Mouse (Mus musculus) liver, embryonic 14.5 days (tissue): Measurements from ENCODE around the gene Cstb. TPM values are rescaled to one million over a fixed set of nuclear protein-coding genes. Genes with fewer than 3 reads are reported as not detected.

Source experiments
- ATAC-seq: fragments of 200-750 bp; cut with Nextera tagmentation; 2 replicates; pipeline ENCODE4 v1.8.0; 2017; ENCODE audit warnings: moderate number of reproducible peaks, mild to moderate bottlenecking, moderate library complexity; ENCODE audit not compliant: insufficient read depth
- DNase-seq, 3 experiments: peaks; one replicate each; pipeline ENCODE4 v3.0.0-alpha.2; 2012 to 2013; ENCODE audit warnings: low read depth in 3 of 3, low spot score in 3 of 3
- H3K27ac ChIP-seq: fragments of 300-500 bp; sonication (generic); 2 replicates; pipeline ENCODE4 v1.5.1; 2014; ENCODE audit warnings: moderate library complexity, mild to moderate bottlenecking, control low read depth, inconsistent platforms
- H3K27me3 ChIP-seq: fragments of 300-500 bp; sonication (generic); 2 replicates; pipeline ENCODE4 v1.6.1; 2014; ENCODE audit warnings: mild to moderate bottlenecking, low read length, moderate library complexity; ENCODE audit not compliant: control insufficient read depth, insufficient read depth
- H3K36me3 ChIP-seq: fragments of 300-500 bp; sonication (generic); replicated peaks from 2 replicates; pipeline ENCODE4 v1.6.1; 2014; ENCODE audit warnings: low read depth; ENCODE audit not compliant: control insufficient read depth, insufficient read depth
- H3K4me1 ChIP-seq, 2 experiments: fragments of 200-500 bp in 1 of 2; fragments of 300-500 bp in 1 of 2; sonication (generic) in 1 of 2; replicated peaks; 2 replicates each; pipeline ENCODE4 v1.6.1; 2012 to 2014; ENCODE audit warnings: antibody characterized with exemption in 1 of 2, inconsistent platforms in 1 of 2, low read length in 1 of 2; ENCODE audit not compliant: control insufficient read depth in 2 of 2, insufficient read depth in 2 of 2
- H3K4me2 ChIP-seq: fragments of 300-500 bp; sonication (generic); 2 replicates; pipeline ENCODE4 v1.6.1; 2014; ENCODE audit warnings: low read depth, mild to moderate bottlenecking, control low read depth, moderate library complexity
- H3K4me3 ChIP-seq, 2 experiments: fragments of 200-500 bp in 1 of 2; fragments of 300-500 bp in 1 of 2; sonication (generic) in 1 of 2; 2 replicates each; pipeline ENCODE4 v1.5.1; 2012 to 2014; ENCODE audit warnings: low read depth in 2 of 2, low read length in 2 of 2, mild to moderate bottlenecking in 2 of 2, control low read depth in 1 of 2, inconsistent platforms in 1 of 2, moderate library complexity in 1 of 2; ENCODE audit not compliant: insufficient read depth in 1 of 2
- H3K9ac ChIP-seq: fragments of 300-500 bp; sonication (generic); replicated peaks from 2 replicates; pipeline ENCODE4 v1.6.1; 2014; ENCODE audit warnings: mild to moderate bottlenecking, control low read depth, moderate library complexity
- H3K9me3 ChIP-seq: fragments of 300-500 bp; sonication (generic); 2 replicates; pipeline ENCODE4 v1.6.1; 2016; ENCODE audit warnings: low read length, mixed read lengths; ENCODE audit not compliant: control insufficient read depth
- CTCF ChIP-seq: IDR thresholded peaks from 2 replicates; pipeline ENCODE4 v1.5.1; 2016; ENCODE audit warnings: antibody characterized with exemption, low read depth, control low read depth
- EP300 ChIP-seq: IDR thresholded peaks from 2 replicates; pipeline ENCODE4 v1.6.1; 2016; ENCODE audit warnings: antibody characterized with exemption, low read depth
- WGBS: fragments of 180-500 bp; shearing (Covaris S2); extraction: QIAGEN DNeasy Blood & Tissue Kit; methylation state at CpG from one replicate; pipeline ENCODE4 v1.1.7; 2014; ENCODE audit not compliant: insufficient replicate concordance; 5-methylcytosine and 5-hydroxymethylcytosine counted together
- polyA plus RNA-seq, 2 experiments: library from polyadenylated mRNA; depleted of rRNA in 1 of 2; stranded (reverse) in 1 of 2; unstranded in 1 of 2; fragments of >200 nt; fragmentation: Nextera tagmentation in 1 of 2; extraction: Ambion mirVana in 1 of 2; gene quantifications; 2 replicates each; pipeline versions ENCODE4 v1.2.1 to v1.2.3; 2012 to 2014

Cstb gene
- polyA plus RNA-seq, 2 experiments: 58.1 to 122 TPM

DNA sequence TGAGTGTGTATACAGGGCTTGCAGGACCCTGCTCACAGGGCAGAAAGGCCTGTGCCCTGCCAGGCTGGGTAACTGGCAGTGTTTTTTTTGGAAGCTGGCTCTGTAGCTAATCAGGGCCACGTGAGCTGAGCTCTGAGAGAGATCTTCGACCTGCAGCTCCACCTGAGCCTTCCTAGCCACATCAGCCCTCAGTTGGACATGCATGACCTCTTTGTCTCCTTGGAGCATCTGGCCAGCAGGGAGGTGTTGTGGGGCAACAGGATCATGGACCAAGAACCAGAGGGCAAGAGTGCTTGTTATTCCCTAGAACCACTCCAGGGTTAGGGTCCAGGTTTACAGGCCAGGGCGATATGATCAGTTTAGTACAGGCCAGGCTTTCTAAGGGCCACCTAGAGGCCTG, 21.9 kb downstream of the Cstb start:
- Histone ChIP-seq H3K9me3 (no peaks in the 10 kb centered on the region), H3K9ac (no peak overlapping the region), H3K27ac (no peak overlapping the region), H3K4me1 (no peaks in the 10 kb centered on the region), H3K27me3 (no peaks in the 10 kb centered on the region), H3K36me3 (no peaks in the 10 kb centered on the region), H3K4me3 (no peak overlapping the region), H3K4me2 (no peak overlapping the region)
- no peak for ATAC-seq
- 67% methylated on average over 3 of the region's 3 CpGs for WGBS
- TF ChIP-seq EP300: no peak
- TF ChIP-seq CTCF: no peak
- DNase-seq: no peak

DNA sequence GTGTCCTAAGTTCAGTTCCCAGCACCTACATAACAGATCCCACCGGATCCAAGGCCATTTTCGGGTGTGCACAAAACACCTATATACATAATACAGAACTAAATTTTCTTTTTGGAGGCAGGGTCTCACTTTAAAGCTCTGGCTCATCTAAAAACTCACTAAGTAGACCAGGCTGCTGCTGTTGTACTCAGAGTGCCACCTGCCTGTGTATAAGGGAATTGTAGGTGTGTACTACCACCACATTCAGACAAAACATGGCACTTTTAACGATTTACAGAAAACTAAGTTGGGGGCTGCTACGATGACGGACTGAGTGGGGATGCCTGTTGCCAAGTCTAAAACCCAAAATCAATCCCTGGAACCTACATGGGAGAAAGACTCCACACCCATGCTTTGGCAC, 25.3 kb downstream of the Cstb start:
- Histone ChIP-seq H3K4me3 (no peak overlapping the region), H3K27ac (no peak overlapping the region), H3K9ac (no peak overlapping the region), H3K27me3 (no peaks in the 10 kb centered on the region), H3K9me3 (no peaks in the 10 kb centered on the region), H3K4me2 (no peak overlapping the region), H3K4me1 (no peaks in the 10 kb centered on the region), H3K36me3 (no peaks in the 10 kb centered on the region)
- TF ChIP-seq CTCF (peak; percentile 34; the same call in 1 of the 2 replicates), EP300 (no peak)
- ATAC-seq: no peak
- no peak for DNase-seq
- 75% methylated on average over 5 of the region's 5 CpGs for WGBS

DNA sequence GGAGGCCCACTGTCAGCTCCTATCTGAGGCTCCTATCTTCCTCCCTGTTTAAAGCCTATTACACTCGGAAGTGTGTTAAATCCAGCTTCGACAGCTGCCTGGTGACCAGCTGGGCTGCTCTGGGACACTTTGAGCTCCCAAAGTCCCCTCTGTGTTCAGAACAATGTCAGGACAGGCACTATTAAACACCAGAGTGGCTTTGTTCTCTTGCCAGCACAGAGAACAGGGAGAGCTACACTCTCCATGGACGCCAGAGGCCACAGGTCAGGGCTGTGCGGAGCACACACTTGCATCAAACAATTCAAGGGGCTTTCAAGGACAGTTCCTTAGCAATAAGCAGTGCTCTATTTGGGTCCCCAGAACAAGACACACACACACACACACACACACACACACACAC, 27.2 kb downstream of the Cstb start:
- no peak for ATAC-seq
- Histone ChIP-seq H3K9ac (no peak overlapping the region), H3K9me3 (no peaks in the 10 kb centered on the region), H3K27ac (no peak overlapping the region), H3K27me3 (no peaks in the 10 kb centered on the region), H3K4me2 (no peak overlapping the region), H3K4me1 (peaks cover 4 to 5% of the 10 kb centered on the region in 2 experiments; a peak in 3 of 4 replicates), H3K4me3 (no peak overlapping the region), H3K36me3 (no peaks in the 10 kb centered on the region)
- no peak for DNase-seq
- 71% methylated on average over 4 of the region's 4 CpGs for WGBS
- TF ChIP-seq EP300 (no peak), CTCF (no peak)

DNA sequence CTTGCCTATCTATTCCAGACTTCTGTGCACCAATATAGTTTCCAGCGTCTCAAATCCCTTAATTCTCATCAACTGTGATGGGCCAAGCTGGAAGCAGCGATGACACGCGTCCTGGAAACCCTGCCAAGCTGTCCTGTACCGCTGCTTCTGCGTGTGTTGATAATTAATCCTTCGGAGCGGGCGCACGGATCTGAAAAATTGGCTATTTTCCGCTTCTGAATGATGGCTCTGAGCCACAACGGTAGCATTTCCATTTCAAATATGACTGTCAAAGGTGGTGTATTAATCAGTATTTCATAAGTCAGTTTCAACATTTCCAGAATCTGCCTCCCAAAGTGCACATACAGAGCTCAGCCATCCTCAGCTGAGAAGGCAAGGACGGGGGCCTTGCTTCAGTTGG, 31.2 kb downstream of the Cstb start:
- no peak for DNase-seq
- H3K4me2 ChIP-seq: no peak overlapping the region
- no peak overlapping the region for H3K9ac ChIP-seq
- H3K36me3 ChIP-seq: no peaks in the 10 kb centered on the region
- peaks cover 6 to 11% of the 10 kb centered on the region in 2 experiments; a peak in 3 of 4 replicates for H3K4me1 ChIP-seq
- H3K9me3 ChIP-seq: no peaks in the 10 kb centered on the region
- H3K4me3 ChIP-seq: no peak overlapping the region
- no peaks in the 10 kb centered on the region for H3K27me3 ChIP-seq
- TF ChIP-seq EP300: no peak
- no peak for TF ChIP-seq CTCF
- H3K27ac ChIP-seq: no peak overlapping the region
- ATAC-seq: no peak
- 85% methylated on average over 13 of the region's 13 CpGs for WGBS

DNA sequence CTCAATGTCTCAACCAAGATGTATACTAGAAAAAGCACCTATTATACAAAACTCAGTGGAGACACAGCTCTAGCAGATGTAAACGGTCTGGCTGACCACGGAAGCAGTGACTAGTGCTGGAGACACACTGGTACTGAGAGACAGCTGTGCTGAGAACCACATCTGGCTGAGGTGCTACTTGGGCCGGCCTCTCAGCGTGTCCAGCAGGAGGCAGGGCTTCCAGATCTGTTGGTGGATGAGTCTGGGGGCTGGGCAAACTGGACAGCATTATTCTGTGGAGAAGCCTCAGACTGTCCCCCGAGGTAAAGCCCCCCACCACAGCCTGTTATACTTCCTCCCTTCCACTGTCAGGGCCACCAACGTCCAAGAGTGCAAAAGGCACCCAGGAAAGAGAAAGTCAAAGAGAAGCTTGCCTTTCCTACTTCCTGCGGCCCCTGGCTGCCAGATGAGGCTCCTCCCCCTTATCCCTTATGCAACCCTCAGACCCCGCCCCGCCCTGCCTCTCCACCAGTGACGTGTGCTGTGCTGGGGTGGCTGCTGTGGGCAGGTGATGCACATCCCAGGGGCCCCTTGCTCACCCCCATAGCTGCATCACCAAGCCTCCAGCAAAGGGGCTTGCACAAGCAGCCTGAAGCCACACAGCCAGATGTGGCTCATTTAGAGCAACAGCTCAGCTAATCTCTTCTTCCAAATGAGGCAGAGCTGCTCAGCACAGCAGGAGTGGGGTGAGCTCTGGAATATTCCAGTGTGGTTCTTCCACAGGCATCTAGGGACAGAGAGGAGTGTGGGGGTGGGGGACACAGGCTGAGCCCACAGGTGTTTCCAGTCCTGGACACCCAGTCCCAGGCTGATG, 32.3 kb downstream of the Cstb start:
- no peak overlapping the region for H3K9ac ChIP-seq
- peak overlapping the region; percentile 14 to 20; a peak in 3 of 4 replicates for H3K4me3 ChIP-seq
- peak overlapping the region; percentile 51 for H3K4me2 ChIP-seq
- no peaks in the 10 kb centered on the region for H3K36me3 ChIP-seq
- ATAC-seq (peak; percentile 74), DNase-seq (peak; percentile 36 to 59 (median 38))
- 19% methylated on average over 10 of the region's 10 CpGs for WGBS
- no peaks in the 10 kb centered on the region for H3K27me3 ChIP-seq
- no peak for TF ChIP-seq EP300
- 0 out of 2 replicates have a peak, but pooled peaks have one; percentile 14 for TF ChIP-seq CTCF
- no peaks in the 10 kb centered on the region for H3K9me3 ChIP-seq
- H3K27ac ChIP-seq: no peak overlapping the region
- peaks cover 6 to 11% of the 10 kb centered on the region in 2 experiments; a peak in 3 of 4 replicates for H3K4me1 ChIP-seq
